Mouse (Mus musculus): Measurements from ENCODE around the gene Ptprj.
"Not testable (repeated sequence)": the region's sequence is repeated elsewhere in the genome, so short reads cannot be mapped to it uniquely, and the experiment has no call there.

The Ptprj gene

GRCm38 (mm10) chr2:90422282-90422681 lies 158.2 kb downstream of the Ptprj start:
- not testable (repeated sequence) for DNase-seq (ENCODE audit: low spot score in 2 of 2)

DNA sequence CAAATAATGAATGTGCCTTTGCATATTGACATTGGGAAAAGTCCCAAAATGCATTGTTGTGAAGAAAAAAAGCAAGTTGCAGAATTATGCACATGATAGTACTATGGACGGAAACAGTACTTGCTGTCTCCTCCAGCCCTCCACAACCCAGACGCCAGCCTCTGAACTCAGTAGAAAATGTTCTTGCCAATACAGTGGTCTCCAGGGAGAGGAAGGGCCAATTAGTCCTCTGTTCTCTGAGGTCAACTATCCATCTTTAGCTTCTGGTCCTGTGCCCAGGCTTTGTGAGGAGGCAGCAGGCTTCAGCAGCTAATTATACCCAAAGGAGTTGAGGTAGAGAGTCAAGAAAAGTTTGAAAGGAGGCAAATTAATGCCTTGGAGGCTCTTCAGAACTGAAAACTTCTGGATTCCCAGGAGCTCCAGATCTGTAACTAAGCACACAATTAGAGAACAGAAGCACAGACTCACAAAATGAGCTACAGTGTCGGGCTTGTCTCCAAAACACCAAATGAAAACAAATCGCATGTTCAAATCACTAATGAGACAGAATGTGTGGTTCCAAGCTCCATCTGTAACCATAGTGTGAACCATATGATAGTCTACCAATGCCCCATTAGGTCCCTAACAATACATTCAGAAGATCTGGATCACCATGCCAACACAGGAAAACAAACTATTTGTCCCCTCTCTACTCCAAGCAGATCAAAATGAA lies 166.2 kb downstream of the Ptprj start:
- DNase-seq (ENCODE audit: low spot score in 2 of 2) = not testable (repeated sequence)

DNA sequence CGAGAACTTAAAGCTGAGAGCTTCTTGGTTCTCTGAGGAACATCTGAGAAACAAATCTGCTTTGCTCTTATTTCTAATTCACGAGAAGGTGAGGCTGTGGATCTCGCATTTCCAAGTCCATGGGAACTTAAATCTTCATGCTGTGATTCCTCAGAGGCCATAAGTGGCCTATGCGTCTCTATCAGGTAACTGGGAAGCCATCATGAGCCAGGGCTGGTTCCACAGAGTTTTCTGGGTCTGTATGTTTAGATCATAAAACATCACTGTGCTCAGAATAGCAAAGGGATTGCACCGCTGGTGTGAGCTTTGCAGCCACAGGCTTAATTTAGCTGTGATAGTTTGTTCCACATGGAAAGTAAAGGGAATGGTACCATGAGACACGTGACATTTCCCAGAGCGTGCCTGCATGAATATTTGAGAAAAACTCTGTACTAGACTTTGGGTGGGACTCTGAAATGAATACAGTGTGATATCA lies 181.8 kb downstream of the Ptprj start, which contains the start of gene Olfr1274-ps:
TSS of gene Olfr1274-ps (plus strand) at position 51 of the 475 bp plus-strand sequence.
- DNase-seq (ENCODE audit: low spot score in 2 of 2) = not testable (repeated sequence)

Measured in right cerebral cortex, adult 2 months (tissue).